Mouse (Mus musculus) small intestine, adult 2 months (tissue): Measurements from ENCODE around the gene Olfr667.

Source experiments
- CTCF ChIP-seq: fragments of 200-500 bp; IDR thresholded peaks from 2 replicates; pipeline ENCODE4 v1.5.1; 2012; ENCODE audit warnings: low read depth, mild to moderate bottlenecking, control low read depth, inconsistent platforms, low read length, moderate library complexity, mixed read lengths; ENCODE audit not compliant: insufficient replicate concordance, insufficient read length; ENCODE audit errors: extremely low read depth
- POLR2A ChIP-seq: fragments of 200-500 bp; IDR thresholded peaks from 2 replicates; pipeline ENCODE4 v1.6.1; 2012; ENCODE audit warnings: low read depth, mild to moderate bottlenecking, control low read depth, inconsistent platforms, low read length, moderate library complexity

DNA sequence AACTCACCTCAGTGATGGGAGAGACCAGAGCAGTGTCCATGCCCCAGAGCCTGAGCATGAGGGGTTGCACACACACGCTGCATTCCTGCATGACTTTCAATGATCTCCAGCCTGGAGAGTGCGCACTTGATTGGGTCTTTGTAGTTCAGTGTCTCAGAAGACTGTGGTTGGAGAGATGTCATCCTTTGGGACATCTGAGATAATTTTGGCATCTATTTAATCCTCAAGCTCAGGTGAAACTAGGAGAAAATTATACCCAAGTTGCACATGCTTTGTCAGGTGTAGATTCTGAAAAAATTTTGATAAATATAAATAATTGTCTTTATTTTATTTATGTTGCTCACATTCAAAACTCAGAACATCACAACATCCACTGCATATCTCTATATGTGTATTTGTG lies 25.4 kb downstream of the Olfr667 start, which contains the start of gene Olfr666:
- TF ChIP-seq CTCF (no peak), POLR2A (no peak)
